Mouse (Mus musculus) adipose tissue, adult 10 weeks (tissue): ENCODE results near the gene Exosc3. TPM values are rescaled to one million over a fixed set of nuclear protein-coding genes. Genes with fewer than 3 reads are reported as not detected.

Experiments
- polyA plus RNA-seq: library from polyadenylated mRNA; stranded (reverse); fragments of 350-450 nt; fragmentation: Illumina TruSeq; extraction: RNeasy Lipid Tissue Mini Kit (QIAGEN cat#74804); gene quantifications from one replicate; pipeline ENCODE4 v1.2.3, GENCODE M21; 2014; ENCODE audit warnings: low read depth, low replicate concordance

Gene Exosc3
- polyA plus RNA-seq = 30.4 TPM

GRCm38 (mm10) chr4:45342286-45343155 lies at the start of gene Exosc3:
Gene Exosc3 (minus strand): TSS chr4:45342732.

GRCm38 (mm10) chr4:45341669-45342249 lies 773 bp downstream of the Exosc3 start, which contains the start of gene Dcaf10:
Gene Dcaf10 (plus strand): TSS chr4:45342101.

GRCm38 (mm10) chr4:45296662-45297564 lies 45.6 kb downstream of the Exosc3 start, which contains the start of gene Trmt10b:
Gene Trmt10b (plus strand): TSS chr4:45297127.

Other genes with a start within 250 kb of the Exosc3 start
- gene Tomm5, start 234.6 kb downstream of the Exosc3 start, polyA plus RNA-seq = 71.0 TPM
- gene Frmpd1, start 157.9 kb downstream of the Exosc3 start, polyA plus RNA-seq = 0.36 TPM
- 9.8 TPM for gene Trmt10b, start 45.6 kb downstream of the Exosc3 start, polyA plus RNA-seq
- 13.2 TPM for gene Dcaf10, start 631 bp downstream of the Exosc3 start, polyA plus RNA-seq
- gene Slc25a51, start 66.0 kb upstream of the Exosc3 start, polyA plus RNA-seq = 65.2 TPM
- gene Shb, start 189.7 kb upstream of the Exosc3 start, polyA plus RNA-seq = 18.6 TPM